Comparison of ENCODE assay signal across 13 mouse cellular contexts in genomic region chr3:68589220-68589840, GRCm38 (mm10).
DNase-seq lines count a peak whose midpoint lies in the region; ATAC-seq and TF ChIP-seq lines count a peak whose summit lies in the region.
"Had no signal": no experiment of that assay in that cellular context is flagged by ENCODE, and none has a peak within 500 bp of the region (broad histone marks: within the 10 kb centered on the region; RNA-seq: fewer than 3 reads in every experiment).

No protein-coding gene starts in this region.

- peak; percentile 38; the same call in 1 of the 2 replicates for TF ChIP-seq POLR2A in cortical plate, adult 2 months (IDR thresholded peaks at IDR 0.05; ENCODE audit: extremely low read depth, insufficient read depth, low read length)

- no peak for TF ChIP-seq CTCF in hindbrain, postnatal 0 days (IDR thresholded peaks at IDR 0.05; ENCODE audit: low read depth)
- no peak for TF ChIP-seq CTCF in cortical plate, adult 2 months (IDR thresholded peaks at IDR 0.05; ENCODE audit: extremely low read depth, insufficient read depth, low read length)

- no peak overlapping the region for H3K4me3 ChIP-seq in hindbrain, embryonic 10.5 days
- no peak overlapping the region for H3K4me3 ChIP-seq in hindbrain, postnatal 0 days (ENCODE audit: low read length)
- H3K4me3 ChIP-seq in cortical plate, adult 2 months (ENCODE audit: insufficient read depth, low read length) = no peak overlapping the region
- no peak overlapping the region for H3K4me3 ChIP-seq in heart, embryonic 16.5 days (ENCODE audit: low read length)
- H3K4me3 ChIP-seq: hindbrain, embryonic 15.5 days; kidney, embryonic 15.5 days; midbrain, embryonic 12.5 days had no signal

- DNase-seq in hindbrain, embryonic 10.5 days (ENCODE audit: low spot score) = no peak
- no peak for DNase-seq in hindbrain, postnatal 0 days (ENCODE audit: low spot score)
- peak; percentile 76 for DNase-seq in brain, adult 2 months (ENCODE audit: low read depth, low spot score)
- DNase-seq in spleen, postnatal 10 days (ENCODE audit: low spot score in 2 of 2) = no peak
- DNase-seq in embryo, embryonic 9.5 days (ENCODE audit: extremely low spot score) = no peak
- DNase-seq: adrenal gland, adult 2 months; layer of hippocampus, postnatal 36 days had no signal

- H3K36me3 ChIP-seq in hindbrain, embryonic 10.5 days = no peaks in the 10 kb centered on the region
- H3K36me3 ChIP-seq in hindbrain, postnatal 0 days (ENCODE audit: insufficient read depth, low read length) = no peaks in the 10 kb centered on the region
- no peaks in the 10 kb centered on the region for H3K36me3 ChIP-seq in heart, embryonic 16.5 days (ENCODE audit: control insufficient read depth, insufficient read depth)
- H3K36me3 ChIP-seq: hindbrain, embryonic 15.5 days; kidney, embryonic 15.5 days; midbrain, embryonic 12.5 days had no signal

- no peaks in the 10 kb centered on the region for H3K9me3 ChIP-seq in hindbrain, embryonic 10.5 days
- no peaks in the 10 kb centered on the region for H3K9me3 ChIP-seq in hindbrain, postnatal 0 days (ENCODE audit: low read length)
- no peaks in the 10 kb centered on the region for H3K9me3 ChIP-seq in heart, embryonic 16.5 days (replicated peaks; ENCODE audit: control insufficient read depth, low read length)
- H3K9me3 ChIP-seq: hindbrain, embryonic 15.5 days; kidney, embryonic 15.5 days; midbrain, embryonic 12.5 days had no signal

- no peak overlapping the region for H3K4me2 ChIP-seq in hindbrain, postnatal 0 days (ENCODE audit: low read depth, low read length)
- peak overlapping the region; percentile 25 for H3K4me2 ChIP-seq in heart, embryonic 16.5 days (ENCODE audit: low read depth, low read length)
- H3K4me2 ChIP-seq: hindbrain, embryonic 15.5 days; kidney, embryonic 15.5 days; midbrain, embryonic 12.5 days had no signal

- 84% methylated on average over 9 of the region's 9 CpGs for WGBS in hindbrain, embryonic 10.5 days
- WGBS in hindbrain, postnatal 0 days = 83% methylated on average over 9 of the region's 9 CpGs
- WGBS in heart, embryonic 16.5 days = 41% methylated on average over 9 of the region's 9 CpGs

- peak overlapping the region; percentile 53; the same call in 1 of the 2 replicates for H3K27ac ChIP-seq in hindbrain, embryonic 10.5 days
- no peak overlapping the region for H3K27ac ChIP-seq in hindbrain, postnatal 0 days
- H3K27ac ChIP-seq in cortical plate, adult 2 months (ENCODE audit: insufficient read depth, low read length) = no peak overlapping the region
- H3K27ac ChIP-seq in heart, embryonic 16.5 days (ENCODE audit: low read length) = peak overlapping the region; percentile 66
- H3K27ac ChIP-seq: kidney, embryonic 15.5 days had no signal

- no peaks in the 10 kb centered on the region for H3K27me3 ChIP-seq in hindbrain, embryonic 10.5 days (ENCODE audit: insufficient read depth, poor library complexity, severe bottlenecking)
- H3K27me3 ChIP-seq in hindbrain, postnatal 0 days (ENCODE audit: insufficient read depth, low read length) = no peaks in the 10 kb centered on the region
- no peaks in the 10 kb centered on the region for H3K27me3 ChIP-seq in heart, embryonic 16.5 days (ENCODE audit: control insufficient read depth, insufficient read depth, low read length)
- H3K27me3 ChIP-seq: hindbrain, embryonic 15.5 days; kidney, embryonic 15.5 days; midbrain, embryonic 12.5 days; Patski had no signal

- no peak overlapping the region for H3K9ac ChIP-seq in hindbrain, postnatal 0 days (replicated peaks; ENCODE audit: low read length)
- peak overlapping the region; percentile 41 for H3K9ac ChIP-seq in heart, embryonic 16.5 days (ENCODE audit: low read length)
- H3K9ac ChIP-seq: hindbrain, embryonic 15.5 days; kidney, embryonic 15.5 days; midbrain, embryonic 12.5 days had no signal

- no peak for ATAC-seq in hindbrain, postnatal 0 days
- peak; percentile 63 for ATAC-seq in heart, embryonic 16.5 days (replicated peaks; ENCODE audit: extremely low read depth, insufficient read depth, low FRiP score)
- ATAC-seq: Patski had no signal

- H3K4me1 ChIP-seq in hindbrain, embryonic 10.5 days (replicated peaks) = peaks cover 70% of the 10 kb centered on the region
- no peaks in the 10 kb centered on the region; the same call in 1 of the 2 replicates for H3K4me1 ChIP-seq in hindbrain, postnatal 0 days (ENCODE audit: insufficient read depth, low read length)
- H3K4me1 ChIP-seq in cortical plate, adult 2 months (ENCODE audit: control insufficient read depth, insufficient read depth, low read length) = peaks cover 19% of the 10 kb centered on the region
- peaks cover 56% of the 10 kb centered on the region for H3K4me1 ChIP-seq in heart, embryonic 16.5 days (ENCODE audit: control insufficient read depth, insufficient read depth, low read length)

Comparison
In these comparisons a context has a peak if more than half of its experiments do, and no peak if none do; other contexts are left out.
1. H3K27ac ChIP-seq: peak in hindbrain, embryonic 10.5 days (single experiment) and heart, embryonic 16.5 days (single experiment); none in hindbrain, postnatal 0 days (single experiment) and cortical plate, adult 2 months (single experiment).